Mouse (Mus musculus) thymus, postnatal 4 days (tissue): Measurements from ENCODE around the gene Gm49358.

Experiments used
- DNase-seq: peaks from one replicate; pipeline ENCODE4 v3.0.0; 2021

Gm49358 gene

GRCm38 (mm10) chr10:86779117-86779755 lies 15.5 kb downstream of the Gm49358 start:
- DNase-seq, result no peak

- no peak for DNase-seq
Observed at GRCm38 (mm10) chr10:86779816-86780500, 16.2 kb downstream of the Gm49358 start.

GRCm38 (mm10) chr10:86781641-86782040 lies 17.9 kb downstream of the Gm49358 start:
- DNase-seq, result no peak

GRCm38 (mm10) chr10:86782656-86783055 lies 18.9 kb downstream of the Gm49358 start:
- DNase-seq, result no peak

- DNase-seq, result no peak
Observed at GRCm38 (mm10) chr10:86783561-86783960, 19.8 kb downstream of the Gm49358 start.

GRCm38 (mm10) chr10:86784126-86784675 lies 20.4 kb downstream of the Gm49358 start:
- DNase-seq, result no peak

- DNase-seq, result no peak
Observed at GRCm38 (mm10) chr10:86785396-86785795, 21.6 kb downstream of the Gm49358 start.

GRCm38 (mm10) chr10:86786083-86786482 lies 22.3 kb downstream of the Gm49358 start:
- no peak for DNase-seq

- no peak for DNase-seq
Observed at GRCm38 (mm10) chr10:86788193-86788592, 24.4 kb downstream of the Gm49358 start.

GRCm38 (mm10) chr10:86789146-86789672 lies 25.4 kb downstream of the Gm49358 start:
- no peak for DNase-seq

- no peak for DNase-seq
Observed at GRCm38 (mm10) chr10:86791507-86792184, 27.9 kb downstream of the Gm49358 start.

GRCm38 (mm10) chr10:86793509-86793951 lies 29.8 kb downstream of the Gm49358 start:
- no peak for DNase-seq

GRCm38 (mm10) chr10:86794196-86794595 lies 30.4 kb downstream of the Gm49358 start:
- DNase-seq, result no peak

- DNase-seq, result no peak
Observed at GRCm38 (mm10) chr10:86794794-86795535, 31.2 kb downstream of the Gm49358 start.

- no peak for DNase-seq
Observed at GRCm38 (mm10) chr10:86796073-86796741, 32.4 kb downstream of the Gm49358 start.

- no peak for DNase-seq
Observed at GRCm38 (mm10) chr10:86807362-86807761, 43.6 kb downstream of the Gm49358 start.

GRCm38 (mm10) chr10:86808013-86808758 lies 44.4 kb downstream of the Gm49358 start:
- DNase-seq, result no peak

- DNase-seq, result no peak
Observed at GRCm38 (mm10) chr10:86810000-86810399, 46.2 kb downstream of the Gm49358 start.

GRCm38 (mm10) chr10:86810612-86811011 lies 46.8 kb downstream of the Gm49358 start:
- no peak for DNase-seq

- DNase-seq, result no peak
Observed at GRCm38 (mm10) chr10:86814292-86815131, 50.7 kb downstream of the Gm49358 start.
